Mouse (Mus musculus): ENCODE results near the gene Arg2. TPM values are rescaled to one million over a fixed set of nuclear protein-coding genes. Genes with fewer than 3 reads are reported as not detected.

Arg2 gene
- total and polyA plus RNA-seq, 2 experiments from 2014 or later, result 3.0 TPM; not detected in 1

GRCm38 (mm10) chr12:79190931-79191673 lies 60.5 kb downstream of the Arg2 start:
- WGBS, result 1% methylated on average over 18 of the region's 18 CpGs
- Histone ChIP-seq H3K36me3 (replicated peaks; ENCODE audit: control insufficient read depth, insufficient read depth, low read length) (peaks cover 23% of the 10 kb centered on the region), H3K9me3 (replicated peaks; ENCODE audit: control insufficient read depth, low read length) (no peaks in the 10 kb centered on the region), H3K4me1 (ENCODE audit: control insufficient read depth, insufficient read depth) (peaks cover 12% of the 10 kb centered on the region), H3K9ac (replicated peaks; ENCODE audit: low read depth, low read length) (peak overlapping the region; percentile 63), H3K4me2 (ENCODE audit: low read depth, low read length) (peak overlapping the region; percentile 97), H3K27ac (ENCODE audit: low read depth) (peak overlapping the region; percentile 5; the same call in 1 of the 2 replicates), H3K4me3 (ENCODE audit: low read depth, low read length) (peak overlapping the region; percentile 68), H3K27me3 (ENCODE audit: control insufficient read depth, insufficient read depth, low read length) (no peaks in the 10 kb centered on the region)
- ATAC-seq (ENCODE audit: insufficient read depth, low read depth) (peak; percentile 67), DNase-seq (ENCODE audit: low spot score) (peak; percentile 51)
- TF ChIP-seq CTCF (IDR thresholded peaks at IDR 0.05; ENCODE audit: low read depth), result no peak
- TF ChIP-seq EP300 (IDR thresholded peaks at IDR 0.05; ENCODE audit: low read depth), result no peak

GRCm38 (mm10) chr12:79191701-79192100 lies 61.1 kb downstream of the Arg2 start:
- DNase-seq (ENCODE audit: low spot score) (peak; percentile 80), ATAC-seq (ENCODE audit: insufficient read depth, low read depth) (peak; percentile 93)
- H3K27me3 ChIP-seq (ENCODE audit: control insufficient read depth, insufficient read depth, low read length), result no peaks in the 10 kb centered on the region
- H3K36me3 ChIP-seq (replicated peaks; ENCODE audit: control insufficient read depth, insufficient read depth, low read length), result peaks cover 17% of the 10 kb centered on the region
- H3K4me2 ChIP-seq (ENCODE audit: low read depth, low read length), result peak overlapping the region; percentile 97
- H3K9me3 ChIP-seq (replicated peaks; ENCODE audit: control insufficient read depth, low read length), result no peaks in the 10 kb centered on the region
- peak overlapping the region; percentile 5; the same call in 1 of the 2 replicates for H3K27ac ChIP-seq (ENCODE audit: low read depth)
- WGBS, result 4% methylated on average over 14 of the region's 14 CpGs
- peak; percentile 50 for TF ChIP-seq CTCF (IDR thresholded peaks at IDR 0.05; ENCODE audit: low read depth)
- no peak for TF ChIP-seq EP300 (IDR thresholded peaks at IDR 0.05; ENCODE audit: low read depth)
- H3K4me3 ChIP-seq (ENCODE audit: low read depth, low read length), result peak overlapping the region; percentile 68
- H3K4me1 ChIP-seq (ENCODE audit: control insufficient read depth, insufficient read depth), result peaks cover 12% of the 10 kb centered on the region
- peak overlapping the region; percentile 63 for H3K9ac ChIP-seq (replicated peaks; ENCODE audit: low read depth, low read length)

DNA sequence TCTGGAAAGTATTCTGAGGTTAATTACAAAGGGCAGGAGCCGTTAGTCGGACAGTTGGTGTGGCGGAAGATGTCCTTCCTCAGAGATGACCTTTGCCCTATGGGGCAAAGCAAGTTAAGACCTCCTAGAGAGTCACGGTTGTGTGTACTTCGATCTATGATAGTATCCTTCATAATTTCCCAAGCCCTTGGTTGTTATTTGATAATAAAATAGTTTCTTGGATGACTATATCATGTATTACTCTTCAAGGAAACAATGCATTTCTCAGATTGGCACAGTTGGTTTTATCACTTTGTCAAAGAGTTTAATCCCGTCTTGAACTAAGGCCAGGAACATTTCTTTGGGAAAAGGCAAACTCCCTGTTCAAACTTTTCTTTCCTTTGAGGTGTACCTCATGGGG lies 61.6 kb downstream of the Arg2 start, which contains the start of gene Rdh11:
Gene Rdh11 (minus strand): TSS at position 101 of the 400 bp plus-strand sequence.
- ATAC-seq (ENCODE audit: insufficient read depth, low read depth) (no peak), DNase-seq (ENCODE audit: low spot score) (no peak)
- H3K27ac ChIP-seq (ENCODE audit: low read depth), result peak within 1 kb of the TSS; percentile 5; the same call in 1 of the 2 replicates
- peaks cover 12% of the 10 kb centered on the region for H3K4me1 ChIP-seq (ENCODE audit: control insufficient read depth, insufficient read depth)
- peak within 1 kb of the TSS; percentile 68 for H3K4me3 ChIP-seq (ENCODE audit: low read depth, low read length)
- peak within 1 kb of the TSS; percentile 63 for H3K9ac ChIP-seq (replicated peaks; ENCODE audit: low read depth, low read length)
- H3K9me3 ChIP-seq (replicated peaks; ENCODE audit: control insufficient read depth, low read length), result no peaks in the 10 kb centered on the region
- peaks cover 12% of the 10 kb centered on the region for H3K36me3 ChIP-seq (replicated peaks; ENCODE audit: control insufficient read depth, insufficient read depth, low read length)
- TF ChIP-seq CTCF (IDR thresholded peaks at IDR 0.05; ENCODE audit: low read depth), result no peak
- TF ChIP-seq EP300 (IDR thresholded peaks at IDR 0.05; ENCODE audit: low read depth), result no peak
- H3K4me2 ChIP-seq (ENCODE audit: low read depth, low read length), result peak within 1 kb of the TSS; percentile 97
- WGBS, result 62% methylated on average over 6 of the region's 6 CpGs
- H3K27me3 ChIP-seq (ENCODE audit: control insufficient read depth, insufficient read depth, low read length), result no peaks in the 10 kb centered on the region

DNA sequence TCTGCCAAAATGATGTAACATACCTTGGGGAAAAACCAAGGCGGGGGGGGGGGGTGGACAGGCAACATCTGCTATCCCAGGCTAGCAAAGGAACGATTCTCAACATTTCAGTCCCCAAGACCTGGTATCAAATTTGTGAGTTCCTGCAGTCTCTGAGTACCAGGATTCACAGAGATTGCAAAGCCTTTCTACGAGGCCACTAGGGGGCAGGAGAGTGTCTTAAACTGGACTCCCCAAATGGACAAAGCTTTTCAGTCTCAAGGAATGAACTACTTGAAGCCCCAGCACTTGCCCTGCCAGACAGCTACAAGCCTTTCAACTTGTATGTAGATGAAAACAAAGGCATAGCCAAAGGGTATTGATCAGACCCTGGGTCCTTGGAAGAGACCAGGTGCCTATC lies 62.9 kb downstream of the Arg2 start:
- WGBS, result 2% methylated on average over 3 of the region's 3 CpGs
- 0 out of 2 replicates have a peak, but pooled peaks have one; percentile 24 for ATAC-seq (ENCODE audit: insufficient read depth, low read depth)

DNA sequence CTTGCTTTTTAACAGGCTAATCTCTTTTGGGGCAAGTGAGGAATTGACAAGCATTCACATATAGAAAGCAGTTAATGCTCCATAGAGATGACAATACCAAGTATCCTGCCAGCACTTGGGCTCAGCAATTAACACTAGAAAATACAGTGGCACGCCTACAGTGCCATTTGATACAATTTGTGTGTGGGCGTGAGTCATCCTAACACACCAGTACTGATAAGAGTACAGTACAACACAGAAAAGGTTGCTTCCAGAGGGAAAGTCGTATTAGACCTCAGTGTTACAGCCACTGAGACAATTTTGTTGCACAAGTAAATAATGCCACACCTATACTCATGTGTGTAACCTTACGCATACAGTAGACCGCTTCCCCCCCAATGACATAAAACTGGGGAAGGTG lies 66.5 kb downstream of the Arg2 start:
- Histone ChIP-seq H3K27ac (ENCODE audit: low read depth) (no peak overlapping the region), H3K4me1 (ENCODE audit: control insufficient read depth, insufficient read depth) (no peaks in the 10 kb centered on the region), H3K9ac (replicated peaks; ENCODE audit: low read depth, low read length) (no peak overlapping the region), H3K4me2 (ENCODE audit: low read depth, low read length) (no peak overlapping the region), H3K36me3 (replicated peaks; ENCODE audit: control insufficient read depth, insufficient read depth, low read length) (no peaks in the 10 kb centered on the region), H3K27me3 (ENCODE audit: control insufficient read depth, insufficient read depth, low read length) (no peaks in the 10 kb centered on the region), H3K4me3 (ENCODE audit: low read depth, low read length) (no peak overlapping the region), H3K9me3 (replicated peaks; ENCODE audit: control insufficient read depth, low read length) (no peaks in the 10 kb centered on the region)
- DNase-seq (ENCODE audit: low spot score) (no peak), ATAC-seq (ENCODE audit: insufficient read depth, low read depth) (no peak)
- 69% methylated on average over 5 of the region's 5 CpGs for WGBS
- TF ChIP-seq CTCF (IDR thresholded peaks at IDR 0.05; ENCODE audit: low read depth), result no peak

More for the DNA sequence above, 62.9 kb downstream of the Arg2 start:
- H3K4me1 ChIP-seq (ENCODE audit: control insufficient read depth, insufficient read depth), result peaks cover 12% of the 10 kb centered on the region
- no peaks in the 10 kb centered on the region for H3K27me3 ChIP-seq (ENCODE audit: control insufficient read depth, insufficient read depth, low read length)
- no peak overlapping the region for H3K4me3 ChIP-seq (ENCODE audit: low read depth, low read length)
- H3K36me3 ChIP-seq (replicated peaks; ENCODE audit: control insufficient read depth, insufficient read depth, low read length), result 0 out of 2 replicates have a peak, but pooled peaks cover under 1% of the 10 kb centered on the region
- H3K9me3 ChIP-seq (replicated peaks; ENCODE audit: control insufficient read depth, low read length), result no peaks in the 10 kb centered on the region
- peak; percentile 64 for DNase-seq (ENCODE audit: low spot score)
- TF ChIP-seq CTCF (IDR thresholded peaks at IDR 0.05; ENCODE audit: low read depth), result peak; percentile 77
- TF ChIP-seq EP300 (IDR thresholded peaks at IDR 0.05; ENCODE audit: low read depth), result no peak
- no peak overlapping the region for H3K4me2 ChIP-seq (ENCODE audit: low read depth, low read length)
- H3K27ac ChIP-seq (ENCODE audit: low read depth), result no peak overlapping the region
- H3K9ac ChIP-seq (replicated peaks; ENCODE audit: low read depth, low read length), result no peak overlapping the region

Data from heart, postnatal 0 days (tissue).